Mouse (Mus musculus): ENCODE data around the gene Ndufa1.

DNA sequence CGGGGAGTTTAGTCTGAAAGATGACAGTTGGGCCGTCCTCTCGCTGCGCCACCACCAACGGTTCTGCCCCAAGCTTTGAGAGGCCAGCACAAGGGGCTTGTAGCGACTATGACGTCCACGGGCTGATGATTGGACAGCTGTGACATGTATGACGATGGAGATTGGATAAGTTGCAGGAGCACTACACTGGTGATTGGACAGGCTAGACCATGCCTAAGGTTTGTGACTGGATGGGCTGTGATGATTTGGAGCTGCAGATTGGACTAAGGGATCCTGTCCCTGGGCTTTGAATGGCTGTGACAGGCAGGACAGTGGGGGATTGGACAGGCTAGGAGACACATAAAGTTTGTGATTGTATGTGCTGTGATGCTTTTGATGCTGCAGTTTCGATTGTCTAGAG is 20.0 kb upstream of the Ndufa1 start, which contains the start of gene Gm9:
- TF ChIP-seq POLR2A (IDR thresholded peaks at IDR 0.05; ENCODE audit: insufficient read length, low read depth), result no peak
- no peak for TF ChIP-seq POLR2AphosphoS2 (IDR thresholded peaks at IDR 0.05; ENCODE audit: insufficient read length, low read depth)
